Mouse (Mus musculus): ENCODE results near the gene Otop2. TPM values are rescaled to one million over a fixed set of nuclear protein-coding genes. Genes with fewer than 3 reads are reported as not detected.

Otop2 gene
- polyA plus RNA-seq, 1 experiment = not detected

DNA sequence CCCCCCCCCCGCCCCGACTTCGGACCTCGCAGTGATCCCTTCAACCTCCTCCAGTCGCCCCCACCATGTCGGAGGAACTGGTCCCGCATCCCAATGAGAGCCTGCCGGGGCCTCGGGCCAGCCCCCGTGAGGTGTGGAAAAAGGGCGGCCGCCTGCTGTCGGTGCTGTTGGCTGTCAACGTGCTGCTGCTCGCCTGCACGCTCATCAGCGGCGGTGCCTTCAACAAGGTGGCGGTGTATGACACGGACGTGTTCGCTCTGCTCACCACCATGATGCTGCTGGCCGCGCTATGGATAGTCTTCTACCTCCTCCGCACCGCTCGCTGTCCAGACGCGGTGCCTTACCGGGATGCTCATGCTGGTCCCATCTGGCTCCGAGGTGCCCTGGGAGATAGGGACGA is 16.4 kb downstream of the Otop2 start:
- 18% methylated on average over 32 of the region's 32 CpGs for WGBS
- H3K4me1 ChIP-seq (ENCODE audit: control insufficient read depth, insufficient read depth, low read length) = peaks cover 25% of the 10 kb centered on the region
- TF ChIP-seq CTCF (IDR thresholded peaks at IDR 0.05; ENCODE audit: insufficient read depth, low read depth, low read length) (no peak), POLR2A (IDR thresholded peaks at IDR 0.05; ENCODE audit: insufficient read depth, low read depth, low read length) (no peak)
- H3K4me3 ChIP-seq (ENCODE audit: insufficient read depth, low read depth, low read length) = no peak overlapping the region
- no peak overlapping the region for H3K27ac ChIP-seq (ENCODE audit: insufficient read depth, low read depth, low read length)

DNA sequence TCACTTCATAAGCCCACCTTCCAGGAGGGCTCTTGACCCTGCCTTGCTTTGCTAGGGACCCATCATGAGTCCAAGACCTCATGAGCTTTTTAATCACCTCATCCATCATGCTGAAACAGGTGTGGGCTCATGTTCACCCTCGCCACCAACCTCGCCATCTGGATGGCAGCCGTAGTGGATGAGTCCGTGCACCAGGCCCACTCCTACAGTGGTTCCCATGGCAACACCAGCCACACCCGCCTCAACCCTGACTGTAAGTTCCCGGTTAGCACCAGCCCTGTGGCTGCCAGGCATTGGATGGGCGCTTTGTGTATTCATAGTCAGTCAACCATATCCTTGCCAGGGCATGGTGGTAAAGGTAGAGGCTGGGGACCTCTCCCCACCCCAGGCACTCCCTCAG is 19.8 kb downstream of the Otop2 start:
- no peak overlapping the region for H3K4me3 ChIP-seq (ENCODE audit: insufficient read depth, low read depth, low read length)
- TF ChIP-seq POLR2A (IDR thresholded peaks at IDR 0.05; ENCODE audit: insufficient read depth, low read depth, low read length) (no peak), CTCF (IDR thresholded peaks at IDR 0.05; ENCODE audit: insufficient read depth, low read depth, low read length) (no peak)
- peaks cover 17% of the 10 kb centered on the region for H3K4me1 ChIP-seq (ENCODE audit: control insufficient read depth, insufficient read depth, low read length)
- WGBS = 63% methylated on average over 7 of the region's 7 CpGs
- no peak overlapping the region for H3K27ac ChIP-seq (ENCODE audit: insufficient read depth, low read depth, low read length)

- no peak overlapping the region for H3K4me3 ChIP-seq (ENCODE audit: insufficient read depth, low read depth, low read length)
- WGBS = 74% methylated on average over 15 of the region's 15 CpGs
- H3K4me1 ChIP-seq (ENCODE audit: control insufficient read depth, insufficient read depth, low read length) = peaks cover 6% of the 10 kb centered on the region
- TF ChIP-seq CTCF (IDR thresholded peaks at IDR 0.05; ENCODE audit: insufficient read depth, low read depth, low read length) = 0 out of 2 replicates have a peak, but pooled peaks have one; percentile 12
- TF ChIP-seq POLR2A (IDR thresholded peaks at IDR 0.05; ENCODE audit: insufficient read depth, low read depth, low read length) = no peak
- H3K27ac ChIP-seq (ENCODE audit: insufficient read depth, low read depth, low read length) = no peak overlapping the region
These were observed 22.4 kb downstream of the Otop2 start for GRCm38 (mm10) chr11:115329339-115329738.

GRCm38 (mm10) chr11:115334531-115334930 is 27.6 kb downstream of the Otop2 start, which contains the start of gene Otop3:
Gene Otop3 (plus strand): TSS chr11:115334731.
- no peak for TF ChIP-seq CTCF (IDR thresholded peaks at IDR 0.05; ENCODE audit: insufficient read depth, low read depth, low read length)
- TF ChIP-seq POLR2A (IDR thresholded peaks at IDR 0.05; ENCODE audit: insufficient read depth, low read depth, low read length) = no peak
- no peak within 1 kb of the TSS for H3K27ac ChIP-seq (ENCODE audit: insufficient read depth, low read depth, low read length)
- peaks cover 13% of the 10 kb centered on the region for H3K4me1 ChIP-seq (ENCODE audit: control insufficient read depth, insufficient read depth, low read length)
- no peak within 1 kb of the TSS; the same call in 1 of the 2 replicates for H3K4me3 ChIP-seq (ENCODE audit: insufficient read depth, low read depth, low read length)
- 5% methylated on average over 29 of the region's 29 CpGs for WGBS

DNA sequence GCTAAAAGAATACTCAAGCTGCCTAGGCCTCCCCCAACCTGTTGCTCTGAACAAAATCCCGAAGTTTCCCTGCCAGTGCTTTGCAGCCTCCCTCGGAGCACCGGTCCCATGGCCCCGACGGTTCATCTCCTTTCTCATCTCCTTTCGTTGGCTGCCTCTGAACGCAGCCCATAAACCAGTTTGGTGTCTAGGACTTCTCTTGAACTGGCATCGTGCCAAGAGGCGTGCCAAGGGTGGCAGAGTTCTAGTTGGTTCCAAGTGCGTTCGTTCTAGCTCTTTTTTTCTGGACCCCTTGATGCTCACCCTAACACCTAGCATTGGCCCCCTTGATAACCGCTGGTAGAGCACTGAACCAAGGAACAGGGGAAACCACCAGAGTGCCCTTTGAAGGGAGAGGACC is 28.3 kb downstream of the Otop2 start:
- peaks cover 13% of the 10 kb centered on the region for H3K4me1 ChIP-seq (ENCODE audit: control insufficient read depth, insufficient read depth, low read length)
- no peak for TF ChIP-seq POLR2A (IDR thresholded peaks at IDR 0.05; ENCODE audit: insufficient read depth, low read depth, low read length)
- no peak for TF ChIP-seq CTCF (IDR thresholded peaks at IDR 0.05; ENCODE audit: insufficient read depth, low read depth, low read length)
- no peak overlapping the region for H3K4me3 ChIP-seq (ENCODE audit: insufficient read depth, low read depth, low read length)
- no peak overlapping the region for H3K27ac ChIP-seq (ENCODE audit: insufficient read depth, low read depth, low read length)
- 28% methylated on average over 12 of the region's 12 CpGs for WGBS

DNA sequence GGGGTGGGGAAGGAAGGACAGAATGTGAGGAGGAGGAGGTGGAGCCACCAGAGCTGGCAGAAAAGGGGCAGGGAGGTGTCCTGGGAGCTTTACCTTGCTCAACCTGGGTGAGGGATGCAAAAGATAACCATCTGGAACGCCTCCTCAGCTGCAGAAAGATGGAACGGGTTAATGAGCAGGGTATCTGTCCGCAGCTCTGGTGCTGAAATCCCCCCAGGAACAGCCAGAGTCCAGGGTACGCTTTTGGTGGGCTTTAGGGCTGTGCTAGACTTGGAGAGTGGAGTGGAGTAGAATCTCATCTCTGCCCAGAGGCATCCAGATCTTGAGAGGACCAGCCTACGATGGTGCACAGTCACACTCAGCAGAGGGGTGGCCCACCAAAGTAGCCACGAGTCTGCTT is 29.2 kb downstream of the Otop2 start:
- no peak overlapping the region for H3K4me3 ChIP-seq (ENCODE audit: insufficient read depth, low read depth, low read length)
- 40% methylated on average over 6 of the region's 6 CpGs for WGBS
- no peak for TF ChIP-seq POLR2A (IDR thresholded peaks at IDR 0.05; ENCODE audit: insufficient read depth, low read depth, low read length)
- TF ChIP-seq CTCF (IDR thresholded peaks at IDR 0.05; ENCODE audit: insufficient read depth, low read depth, low read length) = no peak
- peaks cover 13% of the 10 kb centered on the region for H3K4me1 ChIP-seq (ENCODE audit: control insufficient read depth, insufficient read depth, low read length)
- H3K27ac ChIP-seq (ENCODE audit: insufficient read depth, low read depth, low read length) = no peak overlapping the region

GRCm38 (mm10) chr11:115337350-115337749 is 30.4 kb downstream of the Otop2 start:
- no peak overlapping the region for H3K4me3 ChIP-seq (ENCODE audit: insufficient read depth, low read depth, low read length)
- peaks cover 15% of the 10 kb centered on the region for H3K4me1 ChIP-seq (ENCODE audit: control insufficient read depth, insufficient read depth, low read length)
- no peak overlapping the region for H3K27ac ChIP-seq (ENCODE audit: insufficient read depth, low read depth, low read length)
- TF ChIP-seq CTCF (IDR thresholded peaks at IDR 0.05; ENCODE audit: insufficient read depth, low read depth, low read length) (no peak), POLR2A (IDR thresholded peaks at IDR 0.05; ENCODE audit: insufficient read depth, low read depth, low read length) (no peak)
- 73% methylated on average over 3 of the region's 3 CpGs for WGBS

DNA sequence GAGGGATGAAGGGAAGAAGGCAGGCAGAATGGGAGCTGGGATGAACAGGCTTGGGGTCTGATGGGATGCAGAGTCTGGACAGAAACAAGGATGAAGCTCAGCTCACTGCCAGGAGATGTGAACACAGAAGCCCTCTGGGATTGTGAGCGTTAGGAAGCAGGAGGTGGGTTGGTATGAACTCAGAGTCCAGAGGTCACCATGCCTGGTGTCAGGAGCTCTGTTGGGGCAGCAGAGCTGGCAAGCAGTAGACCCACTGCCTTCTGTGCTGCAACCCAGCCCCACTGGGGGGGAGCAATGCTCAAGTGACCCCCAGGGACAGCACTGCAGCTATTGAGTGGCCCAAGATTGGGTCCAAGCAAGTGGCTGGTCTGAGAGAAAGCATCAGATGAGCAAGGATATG is 30.9 kb downstream of the Otop2 start:
- Histone ChIP-seq H3K4me3 (ENCODE audit: insufficient read depth, low read depth, low read length) (no peak overlapping the region), H3K27ac (ENCODE audit: insufficient read depth, low read depth, low read length) (no peak overlapping the region), H3K4me1 (ENCODE audit: control insufficient read depth, insufficient read depth, low read length) (peaks cover 15% of the 10 kb centered on the region)
- TF ChIP-seq CTCF (IDR thresholded peaks at IDR 0.05; ENCODE audit: insufficient read depth, low read depth, low read length) (no peak), POLR2A (IDR thresholded peaks at IDR 0.05; ENCODE audit: insufficient read depth, low read depth, low read length) (no peak)
- 81% methylated on average over 1 of the region's 1 CpGs for whole genome bisulfite sequencing

DNA sequence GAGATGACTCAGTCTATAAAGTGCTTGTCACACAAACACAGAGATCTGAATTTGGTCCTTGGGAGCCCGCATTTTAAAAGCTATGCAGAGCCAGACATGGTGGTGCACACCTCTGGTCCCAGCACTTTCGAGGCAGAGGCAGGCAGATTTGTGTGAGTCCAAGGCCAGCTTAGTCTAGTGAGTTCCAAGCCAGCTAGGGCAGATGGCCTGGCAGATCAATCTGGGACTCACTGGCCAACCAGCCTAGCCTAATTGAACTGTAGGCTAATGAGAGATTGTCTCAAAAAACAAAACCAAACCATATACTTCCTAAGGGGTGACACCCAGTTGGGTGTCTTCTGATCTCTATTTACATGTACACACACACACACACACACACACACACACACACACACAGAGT is 34.3 kb downstream of the Otop2 start:
- H3K4me1 ChIP-seq (ENCODE audit: control insufficient read depth, insufficient read depth, low read length) = peaks cover 4% of the 10 kb centered on the region
- H3K4me3 ChIP-seq (ENCODE audit: insufficient read depth, low read depth, low read length) = no peak overlapping the region
- WGBS = 50% methylated on average over 2 of the region's 2 CpGs
- no peak overlapping the region for H3K27ac ChIP-seq (ENCODE audit: insufficient read depth, low read depth, low read length)
- TF ChIP-seq POLR2A (IDR thresholded peaks at IDR 0.05; ENCODE audit: insufficient read depth, low read depth, low read length) = no peak
- no peak for TF ChIP-seq CTCF (IDR thresholded peaks at IDR 0.05; ENCODE audit: insufficient read depth, low read depth, low read length)

GRCm38 (mm10) chr11:115341866-115342265 is 34.9 kb downstream of the Otop2 start:
- no peak overlapping the region for H3K27ac ChIP-seq (ENCODE audit: insufficient read depth, low read depth, low read length)
- H3K4me1 ChIP-seq (ENCODE audit: control insufficient read depth, insufficient read depth, low read length) = peaks cover 10% of the 10 kb centered on the region
- no peak for TF ChIP-seq CTCF (IDR thresholded peaks at IDR 0.05; ENCODE audit: insufficient read depth, low read depth, low read length)
- no peak for TF ChIP-seq POLR2A (IDR thresholded peaks at IDR 0.05; ENCODE audit: insufficient read depth, low read depth, low read length)
- WGBS = 71% methylated on average over 6 of the region's 6 CpGs
- no peak overlapping the region for H3K4me3 ChIP-seq (ENCODE audit: insufficient read depth, low read depth, low read length)
